Mouse (Mus musculus) frontal cortex, postnatal 36 days (tissue): ENCODE data around the gene 4931406C07Rik.

Experiments used
- DNase-seq, 2 experiments: peaks; one replicate each; pipeline ENCODE4 v3.0.0; 2022; ENCODE audit warnings: low spot score in 2 of 2

The 4931406C07Rik gene

DNA sequence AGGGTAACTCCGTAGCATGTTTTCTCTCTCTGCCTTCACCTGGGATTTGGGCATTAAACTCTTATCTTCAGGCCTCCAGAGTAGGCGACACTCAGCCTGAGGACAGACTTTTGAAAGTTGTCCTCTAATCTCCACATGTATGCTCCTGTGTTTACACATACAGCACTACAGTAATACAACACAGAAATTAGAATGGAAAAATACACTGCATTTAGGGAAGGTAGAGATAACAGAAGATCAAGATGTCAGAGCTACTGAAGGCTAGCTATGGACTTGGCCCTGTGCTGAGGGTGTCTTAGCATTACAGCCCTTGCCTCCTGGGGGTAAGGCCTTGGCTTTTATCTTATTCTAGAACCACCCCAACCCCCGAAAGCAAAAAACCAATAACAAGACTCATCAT is 17.8 kb downstream of the 4931406C07Rik start:
- DNase-seq = no peak

GRCm38 (mm10) chr9:15287846-15288245 is 18.4 kb downstream of the 4931406C07Rik start:
- no peak for DNase-seq

DNA sequence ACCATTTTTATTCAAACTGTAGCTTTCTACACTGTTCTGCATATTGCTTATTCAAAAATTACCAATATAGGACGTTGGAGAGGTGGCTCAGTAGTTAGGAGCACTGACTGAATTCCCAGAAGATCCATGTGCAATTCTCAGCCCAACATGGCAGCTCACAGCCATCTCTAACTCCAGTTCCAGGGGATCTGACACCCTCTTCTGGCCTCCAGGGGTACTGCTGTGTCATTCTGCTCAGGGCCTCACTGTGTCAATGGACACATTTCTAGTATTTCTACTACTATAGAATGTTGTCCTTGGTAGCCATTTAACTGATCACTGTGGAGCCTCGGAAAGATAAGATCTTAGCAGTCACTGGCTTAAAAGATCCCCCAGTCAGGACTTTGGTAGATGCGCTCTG is 20.8 kb downstream of the 4931406C07Rik start:
- no peak for DNase-seq

DNA sequence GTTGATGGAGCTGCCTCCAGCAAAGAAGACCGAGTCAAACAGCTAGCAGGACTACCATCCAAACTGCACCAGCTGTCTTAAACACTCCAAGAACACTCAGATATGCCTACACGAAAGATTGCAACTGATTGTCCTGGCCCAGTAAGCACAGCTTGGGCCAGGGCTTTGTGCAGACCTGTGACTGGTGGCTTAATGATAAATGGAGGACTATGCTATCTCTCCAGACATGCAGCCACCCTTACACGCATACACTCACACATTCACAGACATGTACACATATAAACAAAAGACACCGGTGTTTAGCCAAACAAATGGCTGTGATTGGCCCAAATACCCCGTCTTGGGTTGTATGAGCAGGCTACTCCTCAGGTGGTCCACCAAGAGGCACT is 25.8 kb downstream of the 4931406C07Rik start:
- no peak for DNase-seq

DNA sequence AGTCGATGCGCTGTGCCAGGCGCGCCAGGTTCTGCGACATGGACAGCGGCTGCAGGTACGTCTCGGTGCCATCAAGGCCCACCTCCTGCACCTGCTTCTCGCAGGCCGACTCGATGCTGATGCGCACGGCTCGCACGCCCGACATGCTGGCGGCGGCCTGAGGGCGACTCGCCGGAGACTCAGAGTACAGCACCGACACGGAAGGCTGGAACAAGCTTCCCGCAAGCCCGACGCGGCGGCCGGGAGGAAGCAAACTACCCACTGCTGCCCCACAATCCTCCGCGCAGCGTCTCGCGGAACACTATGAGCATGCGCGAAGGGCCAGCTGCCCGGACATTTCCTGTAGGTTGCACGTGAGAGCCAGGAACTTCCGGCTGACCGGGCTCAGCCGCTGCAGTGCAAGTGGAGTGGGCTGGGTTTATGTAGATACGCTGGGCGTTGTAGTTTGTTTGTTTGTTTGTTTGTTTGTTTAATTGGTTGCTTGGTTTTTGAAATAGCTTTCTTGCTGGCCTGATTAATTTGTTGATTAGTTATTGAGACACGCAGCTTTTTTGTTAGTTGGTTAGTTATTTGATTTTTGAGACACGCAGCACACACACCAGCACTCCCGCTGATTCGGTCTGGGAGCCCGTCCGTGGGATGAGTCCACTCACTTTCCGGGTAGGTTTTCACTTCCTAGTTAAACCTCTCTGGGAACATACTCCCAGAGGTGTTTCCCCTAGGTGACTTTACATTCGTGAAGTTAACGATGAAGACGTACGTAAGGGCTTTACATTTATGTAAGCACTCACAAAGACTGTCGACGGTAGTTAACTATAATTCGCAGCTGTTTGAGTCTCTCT is 26.4 kb downstream of the 4931406C07Rik start, which contains the start of gene Med17:
Gene Med17, minus strand, starts transcription at position 283 of the 842 bp plus-strand sequence.
- DNase-seq = peak; percentile 94 to 97

GRCm38 (mm10) chr9:15279139-15279648 is 27.1 kb downstream of the 4931406C07Rik start:
- no peak for DNase-seq

- DNase-seq = no peak
Measured at GRCm38 (mm10) chr9:15278343-15278742, 27.9 kb downstream of the 4931406C07Rik start.

- DNase-seq = no peak
Measured at GRCm38 (mm10) chr9:15276855-15277254, 29.4 kb downstream of the 4931406C07Rik start.

GRCm38 (mm10) chr9:15273981-15274380 is 32.3 kb downstream of the 4931406C07Rik start:
- no peak for DNase-seq

DNA sequence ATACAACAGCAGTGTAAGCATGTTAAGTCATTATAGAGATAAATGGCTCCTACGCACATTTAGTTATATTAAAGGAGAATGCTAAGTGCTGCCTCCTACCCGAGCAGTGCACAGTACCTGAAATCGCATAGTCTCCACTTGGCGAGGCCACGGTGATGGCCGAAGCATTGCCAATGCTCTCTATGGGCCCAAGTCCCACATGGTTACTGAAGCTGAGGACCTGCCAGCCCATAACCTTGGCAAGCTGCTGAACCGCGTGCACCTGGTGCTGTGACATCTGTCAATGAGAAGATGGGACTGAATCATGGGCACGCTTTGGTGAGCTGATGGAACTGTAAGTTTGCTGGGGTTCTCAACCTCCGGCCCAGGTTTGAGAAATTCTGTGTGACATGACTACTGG is 42.8 kb downstream of the 4931406C07Rik start:
- DNase-seq = no peak

- DNase-seq = no peak
Measured at GRCm38 (mm10) chr9:15261980-15262379, 44.3 kb downstream of the 4931406C07Rik start.

GRCm38 (mm10) chr9:15256214-15256613 is 50.0 kb downstream of the 4931406C07Rik start:
- DNase-seq = no peak

DNA sequence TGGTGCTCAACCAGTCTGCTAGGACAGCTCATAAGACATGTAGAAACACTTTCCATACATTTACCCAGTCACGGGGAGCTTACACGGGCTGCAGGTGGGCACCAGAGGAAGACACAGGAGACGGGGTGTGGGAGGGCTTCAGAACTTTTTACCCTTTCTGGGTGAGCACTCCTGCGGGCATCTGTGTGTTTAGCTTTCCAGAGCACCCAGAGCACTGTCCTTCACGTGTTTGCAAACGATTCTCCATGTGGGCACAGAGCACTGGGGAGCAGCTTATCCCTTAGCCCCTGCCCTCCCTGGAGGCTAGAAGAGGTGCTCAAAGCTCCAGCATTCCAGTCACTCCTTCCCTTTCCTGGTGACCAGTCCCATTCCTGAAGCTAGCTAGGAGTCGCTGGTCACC is 51.7 kb downstream of the 4931406C07Rik start:
- no peak for DNase-seq

GRCm38 (mm10) chr9:15252196-15252595 is 54.1 kb downstream of the 4931406C07Rik start:
- DNase-seq = no peak

GRCm38 (mm10) chr9:15250376-15250775 is 55.9 kb downstream of the 4931406C07Rik start:
- no peak for DNase-seq

DNA sequence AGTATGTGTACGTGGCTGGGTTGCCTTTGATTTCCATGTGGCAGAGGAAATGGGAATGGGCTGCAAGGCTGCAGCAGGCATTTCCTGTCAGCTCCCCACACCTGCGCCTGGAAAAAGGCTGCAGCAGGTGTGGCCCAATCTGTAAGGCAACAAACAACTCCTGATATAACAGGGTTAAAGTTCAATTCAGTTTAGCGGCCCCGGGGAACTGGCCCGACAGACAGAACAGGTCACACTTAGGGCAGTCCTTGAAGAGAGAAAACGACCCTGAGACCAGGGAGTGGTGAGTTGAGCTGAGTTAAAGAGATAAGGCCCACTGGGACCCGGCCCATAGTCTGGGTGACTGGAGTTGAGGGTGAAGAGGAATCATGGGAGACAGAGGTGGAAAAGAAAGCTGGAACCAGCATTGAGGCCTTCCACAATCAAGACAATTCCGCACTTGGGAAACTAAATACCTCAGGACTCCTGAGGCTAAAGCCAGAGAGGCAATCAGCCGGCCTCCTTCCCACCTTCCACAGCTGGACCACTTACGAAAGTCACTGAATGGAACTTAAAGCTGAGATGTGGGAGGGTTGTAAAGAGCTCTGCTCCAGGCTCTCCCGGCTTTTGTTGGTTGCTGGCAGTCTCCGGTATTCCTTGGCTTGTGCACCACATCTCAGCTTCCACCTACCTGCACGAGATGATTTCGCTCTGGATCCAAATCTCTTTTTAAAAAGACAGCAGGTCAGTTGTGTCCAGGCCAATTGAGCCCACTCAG is 60.8 kb downstream of the 4931406C07Rik start:
- no peak for DNase-seq

DNA sequence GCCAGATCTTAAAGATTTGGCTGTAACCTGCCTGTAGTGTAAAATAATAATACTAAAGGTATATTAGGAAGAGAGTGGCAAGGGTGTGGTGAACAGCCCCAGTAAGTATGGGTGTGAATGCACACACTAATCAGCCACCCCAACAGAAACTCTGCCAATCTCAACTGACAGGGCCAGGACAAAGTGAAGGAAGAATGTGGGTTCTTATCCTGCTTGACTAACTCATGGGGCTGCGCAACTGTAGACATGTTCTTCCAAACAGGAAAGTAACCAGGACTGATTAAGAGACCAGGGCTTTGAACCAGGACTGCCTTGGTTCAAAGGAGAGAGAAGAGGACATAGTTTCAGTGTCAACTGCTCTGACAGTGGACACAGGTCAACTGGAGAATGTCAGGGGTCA is 64.1 kb downstream of the 4931406C07Rik start:
- no peak for DNase-seq

DNA sequence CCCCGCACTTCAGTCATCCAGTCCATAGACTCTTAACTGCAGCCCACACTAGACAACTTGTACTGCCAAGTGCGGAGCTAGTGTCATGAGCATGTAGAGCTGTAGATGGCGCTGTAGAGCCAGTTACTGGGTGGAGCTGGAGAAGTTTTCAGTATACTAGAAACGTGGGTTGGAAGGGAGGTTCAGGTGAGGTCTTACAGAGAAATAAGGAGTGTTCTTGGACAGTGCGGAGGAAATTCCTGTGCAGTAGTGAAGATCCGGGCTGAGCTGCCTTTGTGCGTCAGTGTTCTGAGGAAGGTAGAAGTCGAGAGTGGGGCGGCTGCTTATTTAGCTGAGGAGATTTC is 64.7 kb downstream of the 4931406C07Rik start:
- DNase-seq = peak in 1 of 2 experiments; percentile 32

DNA sequence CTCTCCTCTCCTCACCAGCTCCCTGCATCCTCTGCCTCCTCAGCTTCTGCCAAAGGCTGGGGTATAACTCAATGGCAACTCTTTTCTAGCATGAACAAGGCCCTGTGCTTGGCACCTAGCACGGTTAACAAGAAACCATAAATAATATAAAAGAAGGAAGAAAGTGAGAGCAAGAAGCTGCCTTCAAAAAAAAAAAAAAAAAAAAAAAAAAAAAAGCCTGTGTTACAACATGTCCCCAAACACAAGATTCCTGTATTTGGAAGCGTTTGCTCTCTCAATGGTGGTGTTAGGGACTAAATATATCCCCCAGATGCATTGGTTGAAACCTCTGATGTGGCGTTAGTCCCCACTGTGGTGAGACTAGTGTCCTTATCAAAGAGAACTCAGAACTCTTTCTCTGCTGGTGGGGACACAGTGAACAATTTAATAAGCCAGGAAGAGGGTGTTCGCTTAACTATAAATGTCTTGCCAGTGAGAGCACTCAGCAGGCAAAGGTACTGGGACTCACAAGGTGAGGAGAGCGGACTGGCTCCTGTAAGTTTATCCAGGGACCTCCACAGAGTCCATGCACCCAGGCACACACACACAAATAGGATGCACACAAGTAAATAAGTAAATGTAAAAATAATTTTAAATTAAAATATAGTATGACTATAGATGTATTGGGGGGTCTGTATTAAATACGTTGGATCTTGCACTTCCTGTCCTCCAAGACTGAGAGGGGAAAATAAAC is 65.2 kb downstream of the 4931406C07Rik start:
- DNase-seq = no peak

DNA sequence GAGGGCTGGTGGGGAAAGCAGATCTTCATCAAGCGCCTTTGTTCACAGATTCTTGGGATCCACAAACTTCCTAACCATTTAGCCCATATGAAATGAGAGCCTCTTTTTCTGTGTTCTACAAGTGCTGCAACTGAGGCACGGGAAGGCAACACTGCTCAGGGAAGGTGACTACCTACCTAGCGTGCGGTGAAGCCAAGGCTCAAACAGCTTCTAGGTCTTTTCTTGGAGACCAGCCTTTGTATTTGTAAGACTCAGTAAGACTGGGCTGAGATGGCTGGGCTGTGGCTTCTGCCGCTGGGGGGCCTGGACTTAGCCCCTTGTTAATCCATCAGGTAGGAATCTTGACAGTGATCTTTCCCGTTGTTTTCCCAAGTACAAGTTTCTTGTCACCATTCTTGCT is 66.2 kb downstream of the 4931406C07Rik start:
- DNase-seq = no peak

- DNase-seq = peak; percentile 35 to 42
Measured at GRCm38 (mm10) chr9:15239042-15239925, 67.0 kb downstream of the 4931406C07Rik start, which contains the start of gene Vstm5. Gene Vstm5 (plus strand): TSS chr9:15239045.
